Mouse (Mus musculus) layer of hippocampus, postnatal 25 days (tissue): Measurements from ENCODE around the gene Ambra1. TPM values are rescaled to one million over a fixed set of nuclear protein-coding genes. Genes with fewer than 3 reads are reported as not detected.
A peak's percentile ranks its signal among the peaks of the same experiment; 100 is the strongest.

Experiments used
- DNase-seq, 2 experiments: peaks; one replicate each; pipeline ENCODE4 v3.0.0; 2022; ENCODE audit warnings: mixed read lengths in 2 of 2, low spot score in 1 of 2; ENCODE audit errors: extremely low spot score in 1 of 2
- microRNA-seq, 2 experiments: library from miRNA; unstranded; fragments of <30 nt; microRNA quantifications; one replicate each; pipeline ENCODE4 v1.2.0; 2021
- total RNA-seq, 2 experiments: library from RNA; stranded (reverse); gene quantifications; 2 replicates each; pipeline ENCODE4 v1.2.3; 2021

The Ambra1 gene
- total RNA-seq, 2 experiments from 2014 or later = 44.8 to 47.1 TPM

DNA sequence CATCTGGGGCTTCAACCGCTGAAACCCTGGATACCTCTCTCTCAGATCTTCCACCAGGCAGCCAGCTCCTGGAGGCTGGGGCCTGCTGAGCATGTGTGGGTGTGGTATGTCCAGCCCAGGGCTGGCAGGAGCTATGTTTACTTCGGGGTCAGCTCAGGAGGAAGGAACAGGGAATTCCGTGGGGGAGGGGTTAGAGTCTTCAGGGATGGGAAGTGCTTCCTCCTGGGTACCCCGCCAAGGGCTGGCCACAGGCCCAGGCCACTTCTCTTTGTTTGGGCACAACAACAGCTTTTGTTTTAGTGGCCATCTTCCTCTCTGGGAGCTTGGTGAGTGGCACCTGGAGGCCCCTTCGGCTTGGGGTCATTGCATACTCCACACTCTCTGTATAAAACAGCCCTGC lies 223.9 kb downstream of the Ambra1 start:
- DNase-seq = no peak

- DNase-seq = no peak
Measured at GRCm38 (mm10) chr2:91955121-91955591, 225.2 kb downstream of the Ambra1 start.

DNA sequence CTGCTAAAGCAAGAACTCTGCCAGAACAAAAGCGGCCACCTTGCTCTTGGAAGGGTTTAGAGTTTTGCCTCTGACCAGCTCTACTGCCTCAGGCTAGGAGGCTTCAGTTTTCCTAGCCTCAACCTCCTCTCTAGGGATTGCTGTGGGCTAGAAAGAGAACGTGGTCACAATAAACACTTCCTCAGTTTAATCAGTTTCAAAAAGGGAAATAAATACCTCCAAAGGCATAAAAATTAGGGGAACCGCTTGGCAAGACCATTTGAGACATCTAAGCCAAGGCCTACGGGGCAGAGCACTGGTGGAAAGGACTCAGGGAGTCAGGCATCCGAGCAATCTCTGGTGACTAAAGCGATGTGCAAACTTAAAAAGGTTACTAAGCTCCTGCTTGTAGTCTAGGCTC lies 225.9 kb downstream of the Ambra1 start:
- DNase-seq = no peak

GRCm38 (mm10) chr2:91957096-91957495 lies 227.2 kb downstream of the Ambra1 start:
- DNase-seq = peak; percentile 59 to 66

GRCm38 (mm10) chr2:91958049-91958448 lies 228.1 kb downstream of the Ambra1 start:
- DNase-seq = no peak

DNA sequence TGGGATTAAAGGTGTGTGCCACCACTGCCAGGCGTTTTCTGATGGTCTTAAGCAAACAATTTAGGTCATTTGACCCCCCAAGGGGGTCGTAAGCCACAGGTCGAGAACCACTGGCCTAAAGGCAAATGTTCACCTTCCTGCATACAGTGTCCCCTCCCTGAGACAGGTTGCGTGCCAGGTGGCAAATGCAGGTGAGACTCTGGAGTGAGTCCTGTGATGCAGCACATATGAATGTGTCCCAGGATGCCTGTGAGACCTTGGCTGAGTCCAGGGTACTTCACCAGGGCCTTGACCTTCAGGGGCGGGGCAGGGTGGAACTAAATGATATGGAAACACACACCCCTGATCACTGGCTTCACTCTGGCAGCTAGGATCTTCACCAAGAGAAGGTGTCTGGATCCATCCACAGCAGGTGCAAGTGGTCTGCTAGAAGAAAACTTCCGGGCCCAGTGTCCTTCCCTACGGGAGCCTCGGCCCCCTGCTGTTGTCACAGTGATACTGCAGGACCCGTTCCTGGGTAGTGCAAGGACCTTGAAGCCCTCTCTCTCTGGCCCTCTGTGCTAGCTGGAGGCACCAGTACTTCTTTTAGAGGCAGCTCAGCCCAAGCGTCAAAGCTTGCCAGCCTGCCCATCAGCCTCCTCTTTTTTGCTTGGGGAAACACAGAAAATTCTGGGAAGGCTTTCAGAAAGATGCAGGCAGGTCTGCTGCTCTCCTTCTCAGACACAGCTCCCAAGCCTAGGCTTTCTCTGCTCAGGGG lies 228.9 kb downstream of the Ambra1 start:
- no peak for DNase-seq

DNA sequence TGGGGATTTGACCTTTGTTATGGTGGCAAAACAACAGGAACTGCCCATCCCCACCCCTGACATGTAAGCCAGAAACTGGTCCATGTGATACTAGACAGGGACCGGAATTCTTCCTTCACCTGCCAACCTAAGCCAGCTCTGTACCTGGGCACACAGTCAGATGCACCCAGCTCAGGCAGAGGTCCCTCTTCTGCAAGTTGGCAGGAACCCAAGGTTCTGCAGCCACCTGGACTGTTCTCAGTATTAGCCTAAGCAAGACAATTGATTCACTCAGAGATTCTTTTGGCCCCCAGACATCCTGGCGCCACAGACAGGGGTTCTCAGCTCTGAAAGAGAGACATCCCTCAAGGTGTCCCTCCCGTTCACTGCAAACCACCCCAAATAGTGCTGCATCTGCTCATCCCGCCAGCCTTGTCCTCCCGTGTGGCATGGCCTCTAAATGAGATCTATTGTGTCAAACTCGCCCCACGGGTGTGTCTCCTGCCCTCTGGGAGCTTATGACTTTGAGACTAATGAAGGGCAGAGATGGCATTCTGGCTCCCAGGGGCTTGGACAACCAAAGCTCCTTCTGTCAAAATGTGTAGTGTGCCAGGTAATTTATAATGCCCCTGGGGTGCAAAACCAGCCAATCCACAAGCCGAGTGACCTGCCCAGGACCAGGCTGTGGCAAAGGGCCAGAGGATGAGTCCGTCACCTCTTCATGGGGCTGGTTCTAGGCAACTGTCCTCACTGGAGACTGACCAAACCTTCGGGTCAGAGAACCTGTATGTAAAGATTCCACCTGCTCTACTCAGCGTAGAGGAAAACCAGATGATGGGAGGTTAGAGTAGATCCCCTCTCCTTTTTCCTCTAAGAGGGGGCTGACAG lies 229.8 kb downstream of the Ambra1 start:
- no peak for DNase-seq

GRCm38 (mm10) chr2:91960459-91960858 lies 230.5 kb downstream of the Ambra1 start:
- DNase-seq = no peak

DNA sequence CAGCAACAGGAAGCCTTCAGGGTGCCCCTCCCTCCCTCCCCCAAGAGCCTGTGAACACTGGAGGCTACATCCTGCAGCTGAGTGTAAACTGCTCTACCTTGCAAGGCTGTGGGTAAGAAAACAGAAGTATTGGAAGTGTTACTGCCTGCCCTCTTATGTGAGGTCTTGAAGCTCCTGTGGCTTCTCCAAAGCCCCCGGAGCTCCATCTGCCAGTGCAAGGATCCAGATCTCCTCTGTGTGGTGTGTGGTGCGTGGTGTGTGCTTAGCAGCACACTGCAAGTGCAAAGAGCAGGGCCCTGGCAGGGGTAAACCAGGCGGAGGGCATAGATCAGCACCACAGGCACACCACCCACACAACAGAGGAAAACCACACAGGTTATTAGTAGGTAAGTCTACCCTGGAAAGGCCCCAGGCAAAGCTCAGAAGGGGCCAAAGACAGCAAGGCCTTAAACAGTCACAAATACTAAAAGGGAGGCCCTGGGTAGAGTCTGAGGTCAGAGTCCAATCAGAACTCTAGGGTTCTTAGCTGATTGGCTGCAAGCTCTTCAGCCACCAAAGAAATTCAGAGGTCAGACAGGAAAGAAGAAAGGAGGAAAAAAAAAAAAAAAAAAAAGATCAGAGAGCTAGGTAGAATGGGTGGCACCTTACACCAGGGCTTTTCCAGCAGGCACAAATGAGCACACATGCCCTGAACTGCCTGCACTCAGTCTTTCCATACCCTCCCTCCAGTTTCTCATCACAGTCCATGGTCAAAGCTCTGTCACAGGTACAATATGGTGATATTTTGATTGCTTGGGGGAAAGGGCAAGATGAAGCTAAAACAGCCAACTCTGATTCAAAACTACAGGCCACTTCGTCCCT lies 232.2 kb downstream of the Ambra1 start:
- no peak for DNase-seq

GRCm38 (mm10) chr2:91962864-91963401 lies 233.0 kb downstream of the Ambra1 start:
- DNase-seq = no peak

DNA sequence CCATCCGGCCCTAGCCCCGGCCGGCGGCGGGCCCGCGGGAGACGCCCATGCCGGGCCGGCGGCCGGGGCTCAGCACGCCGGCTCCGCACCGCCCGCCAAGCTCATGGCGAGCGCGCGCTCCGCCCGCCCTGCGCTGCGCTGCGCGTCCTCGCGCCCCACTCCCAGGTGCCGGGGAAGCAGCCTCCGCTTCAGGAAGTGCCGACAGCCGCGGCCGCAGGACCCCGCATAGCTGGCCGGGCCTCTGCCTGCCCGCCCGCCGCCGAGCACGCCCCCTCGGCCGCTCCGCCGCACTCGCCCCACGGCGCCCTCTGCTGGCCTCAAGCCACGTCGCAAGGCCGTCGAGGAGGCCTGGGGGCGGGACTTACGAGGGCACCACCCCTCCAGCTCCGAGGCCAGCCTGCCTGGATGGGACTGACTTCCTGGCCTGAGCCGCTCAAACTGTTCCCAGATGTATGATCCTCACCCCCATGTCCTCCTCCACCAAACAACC lies 233.6 kb downstream of the Ambra1 start:
- peak; percentile 94 to 96 for DNase-seq

GRCm38 (mm10) chr2:91964610-91965204 lies 234.8 kb downstream of the Ambra1 start:
- DNase-seq = no peak

GRCm38 (mm10) chr2:91965417-91965816 lies 235.5 kb downstream of the Ambra1 start:
- DNase-seq = no peak

DNA sequence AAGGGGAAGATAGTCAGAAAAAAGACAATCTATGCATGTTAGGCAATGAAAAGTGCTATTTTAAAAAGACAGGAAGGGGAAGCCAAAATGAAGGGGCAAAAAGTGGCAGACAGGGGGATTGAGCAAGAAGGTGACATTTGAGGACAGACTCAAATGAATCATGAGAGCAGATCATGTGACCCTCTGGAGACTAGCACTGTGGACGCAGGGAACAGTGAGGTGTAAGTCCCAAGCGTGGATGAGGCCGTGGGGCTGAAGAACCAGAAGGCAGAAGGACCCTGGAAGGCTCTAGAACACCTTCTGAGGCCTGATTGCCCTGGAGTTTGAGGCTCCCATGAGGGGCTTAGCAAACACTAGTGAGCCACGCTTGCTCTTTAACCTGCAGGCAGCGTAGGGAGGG lies 236.4 kb downstream of the Ambra1 start:
- DNase-seq = no peak

GRCm38 (mm10) chr2:91967962-91968361 lies 238.0 kb downstream of the Ambra1 start:
- no peak for DNase-seq

Small RNA genes lying within 50 kb of the gene (microRNA-seq; reads per million reads assigned to microRNA genes)
- gene Mir6999 = 0.55 to 1.6 reads per million in 2 experiments

Other genes with a start within 250 kb of the Ambra1 start
- 100 to 1,000 TPM; 107 to 115 TPM for gene Ckap5, start 203.4 kb upstream of the Ambra1 start, total RNA-seq
- not detected for gene F2, start 93.7 kb upstream of the Ambra1 start, total RNA-seq
- 10 to 100 TPM in 1 of 2 experiments, 1 to 10 TPM in 1; 8.9 to 12.1 TPM for gene Zfp408, start 80.3 kb upstream of the Ambra1 start, total RNA-seq
- 10 to 100 TPM; 64.1 to 68.9 TPM for gene Arhgap1, start 80.3 kb upstream of the Ambra1 start, total RNA-seq
- 10 to 100 TPM; 72.0 to 74.3 TPM for gene Atg13, start 19.6 kb upstream of the Ambra1 start, total RNA-seq
- gene Harbi1, start 19.3 kb upstream of the Ambra1 start, total RNA-seq = 1 to 10 TPM; 7.1 to 7.9 TPM
- 10 to 100 TPM; 21.5 to 26.1 TPM for gene Chrm4, start 197.1 kb downstream of the Ambra1 start, total RNA-seq
- 10 to 100 TPM; 25.5 to 33.2 TPM for gene Mdk, start 202.2 kb downstream of the Ambra1 start, total RNA-seq
- not detected for gene Gm9821, start 215.6 kb downstream of the Ambra1 start, total RNA-seq
- gene Dgkz, start 245.7 kb downstream of the Ambra1 start, total RNA-seq = 100 to 1,000 TPM; 479 to 537 TPM